Mouse (Mus musculus): ENCODE measurements at regions not wholly inside any gene's neighbourhood (a gene's known extent, or its start where the extent isn't known, plus 50 kb on each side); places are given as distances from the start of the nearest gene placed in this dataset.

DNA sequence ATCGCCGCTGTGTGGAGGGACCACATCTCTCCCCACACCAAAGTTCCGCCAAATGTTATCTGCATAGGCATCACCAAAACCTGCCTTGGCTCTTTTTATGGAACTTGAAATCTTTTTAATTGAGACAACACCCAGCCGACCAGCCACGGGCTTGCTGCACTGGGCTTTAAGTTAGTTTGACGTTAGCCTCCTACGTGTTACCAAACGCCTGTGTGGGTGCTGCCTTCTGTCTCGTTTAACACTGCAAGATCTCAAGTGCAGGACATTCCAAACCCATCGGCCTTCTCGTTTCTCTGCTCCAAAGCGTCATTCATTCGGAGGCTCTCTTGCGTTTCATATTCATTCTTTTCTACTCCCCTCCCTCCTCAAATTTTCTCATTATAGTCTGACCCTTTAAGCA, 100.0 kb upstream of the Nckap5 start:
- TF ChIP-seq GATA1 (IDR thresholded peaks at IDR 0.05; ENCODE audit: borderline replicate concordance, low read length) (no peak), FLI1 (IDR thresholded peaks at IDR 0.05; ENCODE audit: low read length) (no peak)
